Mouse (Mus musculus): ENCODE measurements around the gene Foxa1.

- no peak for TF ChIP-seq CTCF (IDR thresholded peaks at IDR 0.05; ENCODE audit: borderline replicate concordance, extremely low read depth, insufficient read depth, insufficient read length)
- TF ChIP-seq POLR2A (IDR thresholded peaks at IDR 0.05; ENCODE audit: borderline replicate concordance, extremely low read depth, insufficient read depth, insufficient read length, poor library complexity, severe bottlenecking): no peak
These were observed 9.6 kb downstream of the Foxa1 start for GRCm38 (mm10) chr12:57536909-57537670.

Data from brain, embryonic 14.5 days (tissue).